Mouse (Mus musculus) megakaryocyte progenitor cell, adult 5-6 weeks (primary cell): ENCODE results near the gene Agtpbp1. TPM values are rescaled to one million over a fixed set of nuclear protein-coding genes. Genes with fewer than 3 reads are reported as not detected.

Source experiments
- ATAC-seq: replicated peaks from 2 replicates; pipeline ENCODE4 v1.8.0; 2016; ENCODE audit warnings: mild to moderate bottlenecking, moderate TSS enrichment, inconsistent platforms; ENCODE audit not compliant: poor library complexity
- total RNA-seq, 2 experiments: library from RNA; stranded (forward) in 1 of 2; stranded (reverse) in 1 of 2; fragments of 157-497, 149-512 nt in 1 of 2; fragments of 200-1000 nt in 1 of 2; gene quantifications; 2 replicates each; pipeline versions ENCODE4 v1.2.3 to v1.2.4; 2015 to 2017

The Agtpbp1 gene
- total RNA-seq, 2 experiments from 2014 or later, result 44.3 to 46.6 TPM

DNA sequence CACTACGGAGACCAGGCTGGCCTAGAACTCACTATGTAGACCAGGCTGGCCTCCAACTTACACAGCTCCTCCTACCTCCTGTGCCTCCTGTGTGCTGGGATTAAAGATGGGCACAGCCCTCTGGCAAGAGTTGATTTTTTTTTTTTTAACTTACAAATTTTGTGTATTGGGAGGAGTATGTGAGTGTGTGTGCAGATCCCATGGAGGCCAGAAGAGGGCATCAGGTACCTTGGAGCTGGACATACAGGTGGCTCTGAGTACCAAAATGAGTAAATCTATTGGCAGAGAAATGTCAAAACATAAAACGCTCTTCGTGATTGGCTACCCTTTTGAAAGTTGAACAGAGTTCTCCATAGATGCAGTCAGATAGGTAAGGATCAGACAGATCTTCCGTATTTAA is 4.1 kb downstream of the Agtpbp1 start:
- ATAC-seq, result peak; percentile 23

DNA sequence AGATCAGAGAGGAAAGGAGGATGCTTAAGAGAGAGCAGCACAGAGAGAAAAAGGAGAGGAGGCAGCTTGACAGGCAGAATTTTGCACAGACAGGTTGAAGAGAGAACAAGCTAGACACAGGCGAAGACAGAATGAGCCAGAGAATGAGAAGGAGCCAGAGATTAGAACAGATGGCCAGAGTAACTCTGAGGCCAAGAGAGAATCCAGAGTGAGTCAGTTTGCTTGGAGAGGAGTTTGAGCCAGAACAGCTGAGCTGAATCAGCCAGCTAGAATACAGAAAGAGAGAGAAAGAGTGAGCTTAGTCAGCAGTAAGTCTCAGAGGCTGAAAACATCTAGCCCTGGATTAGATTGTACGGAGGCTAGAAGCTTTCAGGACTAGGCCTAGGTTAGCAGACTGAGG is 12.5 kb downstream of the Agtpbp1 start:
- ATAC-seq, result no peak

DNA sequence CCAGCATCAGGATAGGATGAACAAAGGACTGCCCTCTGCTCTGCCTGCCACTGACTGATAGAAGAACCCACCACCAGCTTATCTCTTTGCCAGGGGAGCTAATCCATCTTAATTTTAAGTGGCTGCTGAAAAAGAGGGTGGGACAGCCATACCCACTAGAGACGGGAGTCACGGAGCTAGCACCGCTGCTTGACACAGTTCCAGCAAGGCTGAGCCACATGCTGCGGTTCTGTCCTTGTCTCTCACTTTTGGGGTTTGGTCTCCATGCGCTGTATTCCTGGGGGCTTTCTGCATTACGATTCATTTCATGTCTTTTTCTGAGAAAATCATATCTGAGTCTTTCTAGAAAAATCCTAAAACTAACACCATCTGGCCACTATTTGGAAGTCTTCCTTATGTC is 13.9 kb downstream of the Agtpbp1 start:
- ATAC-seq, result no peak

DNA sequence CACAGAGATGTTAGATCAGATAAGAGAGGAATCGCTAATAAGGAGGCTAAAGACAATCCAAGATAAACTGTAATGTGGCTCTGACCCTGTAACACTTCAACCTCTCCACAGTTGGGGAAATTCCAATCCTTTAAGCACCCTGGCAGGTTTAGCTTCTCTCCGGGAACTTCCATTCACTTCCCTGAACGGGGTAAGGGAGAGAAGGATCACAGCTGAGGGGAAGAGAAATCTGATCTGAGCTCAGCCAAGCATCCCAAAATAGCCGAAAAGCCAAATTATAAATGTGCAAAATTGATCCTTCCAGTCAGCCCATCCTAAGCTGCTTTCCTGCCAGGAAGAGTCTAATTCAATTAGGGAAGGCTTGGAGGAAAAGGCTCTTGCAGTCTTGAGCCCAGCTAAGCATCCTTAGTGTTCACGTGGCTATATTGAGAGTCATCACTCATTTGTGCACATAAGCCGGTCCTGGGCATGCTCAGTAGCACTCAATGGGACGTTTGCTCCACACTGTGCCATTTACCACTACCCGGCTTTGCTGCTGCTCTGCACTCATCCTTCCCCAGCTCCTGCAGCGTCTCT is 19.0 kb downstream of the Agtpbp1 start:
- ATAC-seq, result no peak

DNA sequence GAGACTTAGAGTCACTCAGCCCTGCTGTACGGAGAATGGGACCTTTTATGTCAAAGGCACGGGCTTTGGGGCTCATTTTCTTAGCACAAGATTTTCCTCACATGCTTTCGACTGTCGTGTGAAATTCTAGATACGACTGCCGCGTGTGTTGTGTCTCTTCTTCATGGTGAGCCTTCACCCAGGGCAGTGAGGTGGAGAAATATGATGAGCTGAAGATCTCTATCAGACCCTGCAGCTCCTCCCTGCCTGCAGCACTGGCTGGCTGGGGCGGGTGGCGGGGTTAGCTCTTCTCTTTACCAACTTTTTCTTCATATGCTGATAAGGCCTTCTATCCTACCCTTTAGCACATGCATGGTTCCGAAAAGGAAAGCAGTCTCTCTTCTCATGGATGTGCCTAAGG is 20.1 kb downstream of the Agtpbp1 start:
- ATAC-seq, result peak; percentile 20; the same call in 1 of the 2 replicates

DNA sequence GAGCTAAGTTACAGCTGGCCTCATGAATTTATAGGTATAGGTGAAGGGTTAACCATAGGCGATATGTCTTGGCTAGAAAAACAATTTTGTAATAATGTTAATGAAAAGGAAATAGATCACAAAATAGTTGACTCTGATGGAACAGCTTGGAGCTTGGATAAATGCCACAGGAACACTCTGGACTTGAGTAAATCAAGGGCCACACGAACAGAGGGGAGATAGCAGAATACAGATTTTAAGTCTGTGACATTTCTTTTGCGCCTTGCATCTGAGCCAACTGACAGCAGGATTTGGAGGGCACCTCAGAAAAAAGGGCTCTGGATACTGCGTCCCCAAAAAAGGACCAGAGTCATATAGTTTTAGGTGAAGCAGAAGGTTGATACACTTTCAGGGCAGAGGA is 20.5 kb downstream of the Agtpbp1 start:
- no peak for ATAC-seq

DNA sequence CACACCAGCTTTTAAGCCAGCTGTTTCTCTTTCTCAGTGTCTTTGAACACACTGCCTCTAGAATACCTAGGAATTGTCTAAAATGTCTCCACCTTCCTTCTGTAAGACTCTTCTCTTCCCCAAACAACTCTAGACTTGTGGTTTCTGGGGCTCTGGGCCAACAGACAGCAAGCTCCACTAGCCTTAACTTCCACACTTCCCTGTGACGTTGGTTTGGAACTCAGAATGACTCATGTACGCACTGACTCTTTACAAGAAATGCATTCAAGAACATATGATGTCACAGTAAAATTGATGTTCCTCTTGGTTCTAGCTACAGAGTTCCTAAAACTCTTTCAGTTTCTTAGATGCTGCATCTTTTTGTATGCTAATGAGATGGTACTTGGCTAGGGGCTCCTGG is 22.6 kb downstream of the Agtpbp1 start:
- peak; percentile 53 for ATAC-seq

DNA sequence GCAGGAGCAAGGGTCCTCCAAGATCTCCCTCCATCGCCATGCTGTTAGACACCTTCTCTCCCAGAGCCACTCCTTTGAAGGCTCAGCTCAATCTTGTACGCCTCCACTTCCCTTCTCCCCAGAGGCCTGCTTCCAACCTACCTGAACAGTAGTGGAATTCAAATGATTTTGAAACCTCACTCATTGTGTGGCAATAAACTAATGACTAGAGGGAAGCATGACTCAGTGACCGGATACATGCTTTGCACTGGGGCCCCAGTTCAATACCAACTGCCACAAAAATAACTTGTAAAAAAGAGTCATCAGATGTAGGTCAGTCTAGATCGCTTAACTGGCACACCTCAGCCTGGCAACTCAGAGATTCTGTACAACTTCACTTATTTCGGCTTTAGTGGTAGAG is 26.3 kb downstream of the Agtpbp1 start:
- ATAC-seq, result peak; percentile 50

DNA sequence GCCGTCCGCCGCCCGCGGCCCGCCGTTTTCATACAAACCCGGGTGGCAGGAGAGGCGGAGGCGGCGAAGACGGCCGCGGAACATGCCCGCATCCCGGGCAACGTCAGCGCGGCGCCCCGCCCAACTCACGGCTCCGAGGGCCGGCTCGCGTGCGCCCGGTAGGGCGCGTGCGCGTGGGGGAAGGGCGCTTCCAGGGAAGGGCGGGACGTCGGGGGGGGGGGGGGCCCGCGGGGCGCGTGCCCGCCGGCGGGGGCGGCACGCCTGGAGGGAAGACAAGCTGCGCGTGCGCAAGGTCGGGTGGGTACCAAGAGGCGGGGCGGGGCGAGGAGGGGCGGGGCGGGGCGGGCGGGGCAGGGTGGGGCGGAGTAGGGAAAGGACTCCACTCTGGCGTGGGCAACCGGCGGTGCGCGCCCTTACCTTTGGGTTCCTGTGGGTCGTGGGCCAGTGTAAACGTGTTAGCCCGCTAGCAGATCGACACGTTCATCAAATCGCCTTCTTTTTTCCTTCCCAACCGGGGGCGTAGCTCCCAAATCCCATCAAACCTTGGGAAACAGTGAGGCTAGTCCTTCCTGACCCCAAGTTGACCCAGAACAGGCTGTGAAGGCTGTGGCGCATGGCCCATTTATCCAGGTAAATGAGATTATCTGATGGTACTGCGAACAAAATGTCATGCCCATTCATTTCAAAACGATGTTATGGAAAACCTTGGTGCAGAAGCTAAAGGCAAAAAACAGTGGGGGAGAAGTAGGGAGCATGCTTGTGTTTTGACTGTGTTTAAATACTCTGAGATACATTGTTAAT is 27.6 kb downstream of the Agtpbp1 start:
- peak; percentile 70 for ATAC-seq

DNA sequence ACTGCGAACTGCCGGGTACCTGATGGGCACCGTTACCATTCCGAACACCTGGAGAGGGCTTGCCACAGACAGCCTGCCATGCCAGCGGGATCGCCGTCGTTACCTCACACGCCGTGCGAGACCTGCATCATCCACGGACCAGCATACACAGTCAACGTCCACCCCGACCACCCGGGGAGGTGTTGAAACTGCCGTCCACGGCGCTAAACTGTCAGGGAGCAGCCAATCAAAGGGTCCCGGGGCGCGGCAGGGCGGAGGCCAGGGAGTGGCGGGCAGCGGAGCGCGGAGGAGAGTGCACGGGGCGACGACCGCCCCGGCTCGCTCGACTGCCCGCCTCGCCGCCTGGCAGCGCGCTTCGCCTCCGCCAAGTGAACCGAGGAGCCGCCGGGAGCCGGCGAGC is 28.4 kb downstream of the Agtpbp1 start:
- ATAC-seq, result peak; percentile 70

DNA sequence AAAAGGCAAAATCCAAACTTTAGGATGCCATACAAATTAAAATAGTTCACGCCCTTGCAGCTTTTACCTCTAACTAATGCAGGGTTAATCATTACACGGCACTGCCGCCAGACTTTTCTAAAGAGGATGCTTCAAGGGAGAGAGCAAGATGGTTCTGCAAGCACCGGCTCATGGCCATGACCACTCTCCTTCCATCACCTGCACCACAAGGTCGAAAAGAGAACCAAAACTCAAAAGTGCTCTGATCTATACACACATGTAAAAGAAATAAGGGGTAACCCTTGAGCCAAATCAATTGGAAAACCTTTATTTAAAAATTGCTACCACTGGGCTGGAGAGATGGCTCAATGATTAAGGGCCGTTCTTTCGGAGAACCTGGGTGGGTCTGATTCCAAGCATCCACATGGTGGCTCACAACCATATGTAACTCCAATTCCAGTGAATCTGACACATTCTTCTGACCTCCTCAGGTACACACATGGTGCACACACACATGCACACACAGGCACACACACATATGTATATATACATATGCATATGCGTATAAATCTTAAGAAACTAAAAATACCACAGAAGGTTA is 29.3 kb downstream of the Agtpbp1 start:
- no peak for ATAC-seq

DNA sequence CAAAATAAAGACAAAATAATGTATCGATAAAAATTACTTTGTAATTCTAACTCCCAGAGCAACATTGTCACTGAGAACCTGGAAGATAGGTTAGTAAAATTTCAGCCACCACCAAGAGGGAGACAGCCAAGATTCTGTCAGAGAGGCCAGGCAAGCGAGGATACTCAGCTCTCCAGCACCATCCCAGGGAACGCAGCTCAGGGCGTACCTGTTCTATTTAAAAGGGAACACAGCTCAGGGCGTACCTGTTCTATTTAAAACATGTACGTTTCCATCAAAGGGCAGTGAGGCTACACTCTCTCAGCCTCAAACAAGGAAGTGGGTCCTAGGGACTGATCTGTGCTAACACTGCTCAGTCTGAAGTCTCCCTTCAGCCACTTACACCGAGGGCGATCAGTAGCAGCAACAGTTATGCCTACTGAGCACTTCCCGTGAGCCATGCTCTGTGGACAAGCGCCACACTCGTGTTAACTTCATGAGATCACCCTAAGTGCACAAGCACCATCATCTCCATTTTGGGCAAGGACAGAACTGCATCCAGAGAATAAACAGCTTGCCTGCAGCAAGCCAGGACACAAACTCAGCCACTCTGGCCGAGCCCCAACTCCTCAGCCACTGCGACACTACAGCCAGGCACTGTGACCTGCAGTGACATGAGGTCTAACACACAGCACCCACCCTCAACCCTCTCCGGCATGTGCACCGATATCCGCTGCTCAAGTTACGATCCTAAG is 30.1 kb downstream of the Agtpbp1 start:
- ATAC-seq, result no peak

DNA sequence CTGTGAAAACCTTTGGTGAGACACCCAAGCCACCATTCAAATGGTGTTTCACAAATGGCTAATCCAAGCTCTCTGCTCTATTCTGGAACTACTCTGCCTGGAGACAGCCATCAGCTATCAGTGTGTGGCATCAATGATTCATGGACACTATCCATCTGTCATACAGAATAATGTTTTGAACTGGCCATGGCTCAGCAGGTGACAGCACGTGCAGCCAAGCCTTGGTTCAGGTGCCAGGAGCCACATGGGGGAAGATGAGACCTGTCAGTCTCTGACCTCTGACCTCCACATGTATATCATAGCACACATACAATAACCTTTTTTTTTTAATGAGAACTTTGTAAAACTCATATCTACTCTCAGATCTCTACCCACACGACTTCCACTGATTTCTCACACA is 32.3 kb downstream of the Agtpbp1 start:
- ATAC-seq, result no peak

DNA sequence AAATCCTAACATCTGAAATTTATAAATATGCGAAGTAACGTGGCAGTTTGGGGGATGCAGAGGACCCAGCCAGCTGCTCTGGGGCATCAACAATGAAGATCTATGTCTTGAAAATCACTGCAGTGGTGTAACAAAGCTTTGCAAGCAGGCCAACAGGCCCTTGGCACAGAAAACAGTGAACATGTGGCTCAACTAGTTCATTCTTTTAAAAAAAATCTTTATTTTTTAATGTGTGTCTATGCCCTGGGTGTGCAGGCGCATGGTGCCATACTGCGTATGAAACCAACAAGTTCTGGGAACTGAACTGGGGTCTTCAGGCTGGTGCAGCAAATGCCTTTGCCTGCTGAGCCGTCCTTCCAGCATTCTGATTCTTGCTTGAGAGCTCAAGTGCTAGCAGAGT is 32.7 kb downstream of the Agtpbp1 start:
- ATAC-seq, result no peak

DNA sequence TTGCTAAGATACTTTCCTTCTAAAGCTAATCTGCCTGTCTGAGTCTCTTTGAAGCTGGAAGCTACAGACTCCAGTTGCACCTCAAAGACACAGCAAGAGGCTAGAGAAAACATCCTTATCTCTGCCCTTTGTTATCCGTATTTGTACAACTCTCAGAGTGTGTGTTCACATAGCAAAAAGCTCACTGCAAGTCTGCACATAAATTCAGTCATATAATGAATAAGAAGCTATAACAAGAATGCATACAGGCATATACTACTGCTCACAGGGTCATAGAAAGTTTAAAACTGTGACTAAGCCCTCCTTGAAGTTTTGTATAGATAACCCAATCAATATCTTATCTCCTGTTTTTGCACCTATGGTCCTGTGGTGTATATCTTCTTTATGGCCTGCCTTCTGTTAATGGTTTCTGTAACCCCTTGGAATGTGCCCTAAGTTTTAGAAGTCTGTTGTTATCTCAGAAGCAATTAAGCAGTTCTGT is 35.7 kb downstream of the Agtpbp1 start:
- ATAC-seq, result peak; percentile 63

DNA sequence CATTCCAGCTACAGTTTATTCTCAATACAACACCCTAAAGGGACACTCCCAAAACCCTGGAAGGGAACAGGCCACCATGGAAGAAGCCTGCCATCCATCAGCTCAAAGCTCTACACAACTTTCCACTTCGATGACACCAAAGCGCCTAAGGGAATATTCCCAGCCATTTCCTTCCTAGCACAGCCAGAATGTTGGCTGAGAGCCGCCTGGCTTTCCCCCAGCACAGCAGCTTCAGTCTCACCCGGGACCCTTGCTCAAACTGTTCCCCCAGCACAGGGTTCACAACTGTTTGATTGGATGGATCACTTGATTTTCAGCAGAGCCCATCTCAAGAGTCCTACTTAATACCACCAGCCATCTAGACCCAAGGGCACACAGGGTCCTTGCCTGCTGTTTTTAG is 37.3 kb downstream of the Agtpbp1 start:
- no peak for ATAC-seq

DNA sequence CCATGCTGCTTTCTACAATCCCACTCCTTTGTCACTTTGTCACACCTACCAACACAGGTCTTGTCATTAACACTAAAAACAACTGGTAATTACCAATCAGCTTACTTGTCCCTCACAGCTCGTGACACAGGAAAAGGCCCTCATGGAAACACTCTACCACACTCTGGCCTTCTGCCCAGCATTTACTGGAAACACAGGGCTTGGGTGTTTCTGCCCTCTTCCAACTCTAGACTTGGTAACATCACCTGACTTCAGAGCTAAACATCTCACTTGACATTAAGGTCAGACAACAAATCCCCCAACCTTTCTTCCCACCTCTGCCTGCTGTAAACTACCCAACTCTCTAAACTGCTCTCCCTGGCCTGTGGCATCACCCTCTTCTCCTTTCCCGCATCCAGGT is 37.9 kb downstream of the Agtpbp1 start:
- peak; percentile 22; the same call in 1 of the 2 replicates for ATAC-seq

DNA sequence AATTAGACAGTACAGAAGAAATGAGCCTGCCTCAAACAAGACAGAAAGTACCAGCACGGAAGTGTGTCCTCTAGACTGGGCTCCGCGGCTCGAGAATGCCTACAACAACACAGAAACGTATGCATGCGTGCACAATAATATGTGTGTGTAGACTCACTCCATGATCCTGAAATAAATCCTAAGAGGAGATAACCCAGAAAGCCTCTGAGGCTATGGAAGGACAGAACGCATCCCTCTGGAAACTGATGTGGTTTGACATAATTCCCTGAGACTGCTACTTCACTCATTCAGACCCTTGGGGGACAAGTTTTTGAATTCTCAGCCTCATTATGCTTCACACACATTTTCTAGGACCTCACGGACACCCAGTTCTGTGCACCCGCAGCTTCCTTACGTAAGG is 42.6 kb downstream of the Agtpbp1 start:
- no peak for ATAC-seq

DNA sequence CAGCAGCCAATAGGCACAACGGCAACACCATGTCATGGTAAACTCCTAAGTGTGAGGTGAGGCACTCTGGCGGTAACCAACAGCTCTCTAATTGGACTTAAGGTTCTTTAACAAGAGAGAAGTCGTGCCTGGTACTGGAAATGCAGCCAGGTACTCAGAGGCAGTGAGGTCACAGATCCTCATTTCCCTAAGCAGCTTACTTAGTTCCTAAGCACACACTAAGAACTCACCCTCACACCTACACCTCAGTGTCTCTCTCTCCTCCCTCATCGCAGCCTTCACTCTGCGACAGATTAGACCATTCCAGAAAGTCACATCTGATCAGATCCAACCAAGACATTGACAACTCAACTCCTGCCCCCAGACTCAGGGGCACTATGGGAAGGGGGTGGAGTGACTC is 45.0 kb downstream of the Agtpbp1 start:
- no peak for ATAC-seq

DNA sequence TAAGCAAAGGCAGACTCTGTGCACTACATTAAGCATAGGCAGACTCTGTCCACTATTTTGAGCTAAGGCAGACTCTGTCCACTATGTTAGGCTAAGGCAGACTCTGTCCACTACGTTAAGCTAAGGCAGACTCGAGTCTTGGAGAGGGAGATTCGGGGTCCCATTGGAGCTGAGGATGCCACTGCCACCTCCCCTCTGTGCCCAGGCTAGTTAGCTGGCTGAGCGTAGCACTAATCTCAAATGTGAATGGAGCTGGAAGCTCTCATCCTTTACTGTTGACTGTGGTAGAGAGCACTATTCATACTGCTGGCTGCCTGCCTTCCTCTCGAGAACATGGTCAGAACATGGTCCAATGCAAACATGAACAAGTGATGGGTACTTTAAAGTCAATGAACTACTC is 46.4 kb downstream of the Agtpbp1 start:
- no peak for ATAC-seq

DNA sequence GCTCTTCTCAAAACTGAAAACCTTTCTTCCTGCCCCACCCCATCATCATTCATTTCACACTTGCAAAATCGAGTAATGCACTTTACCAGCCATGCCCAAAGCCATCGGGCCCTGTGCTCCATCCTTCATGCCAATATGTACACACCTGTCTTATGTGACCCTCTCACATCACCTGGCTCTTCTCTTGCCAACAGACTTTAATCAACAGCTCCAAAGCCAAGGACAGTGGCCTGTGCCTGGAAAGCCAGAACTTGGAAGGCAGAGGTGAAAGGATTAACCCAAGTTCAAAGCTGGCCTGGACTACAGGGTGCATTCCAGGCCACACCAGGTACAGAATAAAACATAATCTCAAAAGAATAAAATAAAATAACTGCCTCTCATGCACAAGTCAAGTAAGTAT is 48.4 kb downstream of the Agtpbp1 start:
- ATAC-seq, result no peak

DNA sequence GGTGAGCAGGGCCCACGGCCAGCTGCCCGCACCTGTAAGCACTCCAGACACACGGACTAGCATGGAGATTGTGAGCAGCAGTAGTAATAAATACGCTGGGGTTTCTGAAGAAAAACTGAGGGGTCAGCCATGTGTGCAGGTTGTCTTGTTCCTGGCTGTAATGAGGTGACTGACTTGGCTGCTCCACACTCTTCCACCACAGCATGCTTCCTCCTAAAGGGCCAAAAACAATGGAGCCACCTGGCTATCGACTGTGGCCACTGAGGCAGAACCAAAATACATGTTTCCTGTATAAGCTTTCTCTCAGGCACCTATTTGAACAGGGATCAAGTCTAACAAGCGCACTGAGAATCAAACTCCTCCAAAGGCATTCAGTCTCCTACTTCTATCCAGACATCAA is 49.3 kb downstream of the Agtpbp1 start:
- no peak for ATAC-seq
